Mouse (Mus musculus): ENCODE data around the gene Slc28a2. TPM values are rescaled to one million over a fixed set of nuclear protein-coding genes. Genes with fewer than 3 reads are reported as not detected.
A peak's percentile ranks its signal among the peaks of the same experiment; 100 is the strongest.
"Not testable (repeated sequence)": the region's sequence is repeated elsewhere in the genome, so short reads cannot be mapped to it uniquely, and the experiment has no call there.

Gene Slc28a2
- polyA plus RNA-seq, 1 experiment from 2014 or later: 67.7 TPM

DNA sequence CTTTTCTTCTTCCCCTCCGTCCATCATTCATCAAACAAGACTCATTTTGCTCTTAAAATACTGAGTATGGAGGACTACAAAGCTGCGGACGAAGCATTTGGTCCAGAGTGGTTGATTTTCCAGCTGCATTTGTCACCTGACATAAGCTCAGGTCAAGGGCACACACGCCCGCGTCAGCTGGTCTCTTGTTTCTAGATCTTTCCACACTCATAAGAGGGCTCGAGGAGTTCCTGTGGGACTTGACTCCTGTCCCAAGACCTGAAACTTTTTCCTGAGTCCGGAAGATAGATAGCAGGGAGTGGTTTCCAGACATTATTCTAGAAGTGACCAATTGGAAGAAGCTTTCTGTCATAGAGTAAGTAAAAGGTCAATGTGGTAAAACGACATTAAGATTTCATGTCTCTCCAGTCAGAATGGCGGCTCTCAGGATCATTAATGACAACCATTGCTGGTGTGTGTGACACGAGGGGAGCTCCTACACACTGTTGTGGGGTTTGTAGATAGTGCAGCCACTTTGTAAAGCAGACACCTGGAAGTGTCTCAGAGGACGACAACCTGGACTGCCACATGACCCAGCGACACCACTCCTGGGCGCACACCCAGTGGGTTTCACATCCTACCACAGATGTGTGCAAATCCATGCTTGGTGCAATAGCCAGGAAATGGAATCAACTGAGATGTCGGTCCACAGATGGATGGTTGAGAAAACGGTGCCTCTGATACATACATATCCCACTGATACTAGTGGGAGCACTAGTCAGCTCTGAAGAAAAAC is 44.8 kb upstream of the Slc28a2 start:
- H3K27ac ChIP-seq (ENCODE audit: low read depth, low read length): no peak overlapping the region; the same call in 1 of the 2 replicates
- 69% methylated on average over 16 of the region's 16 CpGs for WGBS
- no peaks in the 10 kb centered on the region for H3K36me3 ChIP-seq (ENCODE audit: control insufficient read depth, insufficient read depth)
- H3K9me3 ChIP-seq (ENCODE audit: control insufficient read depth): no peaks in the 10 kb centered on the region
- H3K4me2 ChIP-seq (replicated peaks; ENCODE audit: low read depth): no peak overlapping the region; the same call in 1 of the 2 replicates
- no peak for ATAC-seq
- H3K4me3 ChIP-seq (ENCODE audit: low read depth, low read length): no peak overlapping the region
- no peaks in the 10 kb centered on the region for H3K27me3 ChIP-seq (replicated peaks; ENCODE audit: control insufficient read depth, insufficient read depth, low read length)
- no peak overlapping the region for H3K9ac ChIP-seq (ENCODE audit: low read depth, low read length)
- H3K4me1 ChIP-seq (replicated peaks; ENCODE audit: control insufficient read depth, insufficient read depth, low read length): no peaks in the 10 kb centered on the region
- TF ChIP-seq CTCF (IDR thresholded peaks at IDR 0.05; ENCODE audit: low read depth): no peak

GRCm38 (mm10) chr2:122382121-122382520 is 44.2 kb upstream of the Slc28a2 start:
- ATAC-seq: no peak
- TF ChIP-seq CTCF (IDR thresholded peaks at IDR 0.05; ENCODE audit: low read depth): no peak
- no peaks in the 10 kb centered on the region for H3K4me1 ChIP-seq (replicated peaks; ENCODE audit: control insufficient read depth, insufficient read depth, low read length)
- H3K9me3 ChIP-seq (ENCODE audit: control insufficient read depth): no peaks in the 10 kb centered on the region
- 81% methylated on average over 6 of the region's 6 CpGs for WGBS
- no peak overlapping the region for H3K9ac ChIP-seq (ENCODE audit: low read depth, low read length)
- H3K4me2 ChIP-seq (replicated peaks; ENCODE audit: low read depth): no peak overlapping the region
- H3K27ac ChIP-seq (ENCODE audit: low read depth, low read length): peak overlapping the region; percentile 50; the same call in 1 of the 2 replicates
- H3K4me3 ChIP-seq (ENCODE audit: low read depth, low read length): no peak overlapping the region
- no peaks in the 10 kb centered on the region for H3K27me3 ChIP-seq (replicated peaks; ENCODE audit: control insufficient read depth, insufficient read depth, low read length)
- H3K36me3 ChIP-seq (ENCODE audit: control insufficient read depth, insufficient read depth): no peaks in the 10 kb centered on the region

DNA sequence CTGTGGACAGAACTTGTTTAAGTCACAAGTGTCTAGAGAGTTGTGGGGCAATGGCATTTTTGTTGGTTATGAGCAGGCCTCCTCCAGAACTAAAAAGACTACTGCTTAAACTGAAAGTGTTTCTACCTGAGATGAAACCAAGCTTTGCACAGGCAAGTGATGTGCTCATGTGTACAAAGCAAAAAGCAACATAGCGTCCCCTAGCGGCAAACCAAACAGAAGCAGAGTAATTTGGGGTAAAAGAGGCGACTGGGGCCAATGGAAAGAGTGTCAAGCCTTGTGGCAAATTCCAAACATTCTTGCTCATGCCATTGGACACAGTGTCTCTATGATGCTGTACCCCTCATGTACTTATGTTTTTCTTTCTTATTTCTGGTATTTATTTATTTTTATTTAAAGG is 41.2 kb upstream of the Slc28a2 start:
- 49% methylated on average over 3 of the region's 3 CpGs for WGBS
- Histone ChIP-seq H3K27me3 (replicated peaks; ENCODE audit: control insufficient read depth, insufficient read depth, low read length) (no peaks in the 10 kb centered on the region), H3K9me3 (ENCODE audit: control insufficient read depth) (no peaks in the 10 kb centered on the region), H3K36me3 (ENCODE audit: control insufficient read depth, insufficient read depth) (no peaks in the 10 kb centered on the region), H3K4me3 (ENCODE audit: low read depth, low read length) (no peak overlapping the region), H3K4me1 (replicated peaks; ENCODE audit: control insufficient read depth, insufficient read depth, low read length) (no peaks in the 10 kb centered on the region), H3K27ac (ENCODE audit: low read depth, low read length) (no peak overlapping the region), H3K4me2 (replicated peaks; ENCODE audit: low read depth) (no peak overlapping the region), H3K9ac (ENCODE audit: low read depth, low read length) (no peak overlapping the region)
- no peak for ATAC-seq
- TF ChIP-seq CTCF (IDR thresholded peaks at IDR 0.05; ENCODE audit: low read depth): peak; percentile 48

DNA sequence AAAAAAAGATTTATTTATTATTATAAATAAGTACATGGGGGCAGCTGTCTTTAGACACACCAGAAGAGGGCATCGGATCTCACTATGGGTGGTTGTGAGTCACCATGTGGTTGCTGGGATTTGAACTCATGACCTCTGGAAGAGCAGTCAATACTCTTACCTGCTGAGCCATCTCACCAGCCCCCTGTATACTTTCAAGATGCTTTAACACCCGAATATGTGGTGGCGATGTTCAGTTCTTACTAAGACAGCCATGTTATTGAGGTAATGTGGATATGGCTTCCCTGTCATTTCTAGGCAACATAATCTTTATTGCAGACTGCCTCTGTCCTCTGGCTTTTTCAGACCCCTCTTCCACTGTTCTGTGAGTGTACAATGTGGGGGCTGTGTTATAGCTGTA is 39.1 kb upstream of the Slc28a2 start:
- not testable (repeated sequence) for H3K27ac ChIP-seq (ENCODE audit: low read depth, low read length); H3K9ac ChIP-seq (ENCODE audit: low read depth, low read length); H3K4me3 ChIP-seq (ENCODE audit: low read depth, low read length); H3K4me2 ChIP-seq (replicated peaks; ENCODE audit: low read depth); ATAC-seq; H3K36me3 ChIP-seq (ENCODE audit: control insufficient read depth, insufficient read depth); H3K4me1 ChIP-seq (replicated peaks; ENCODE audit: control insufficient read depth, insufficient read depth, low read length); H3K27me3 ChIP-seq (replicated peaks; ENCODE audit: control insufficient read depth, insufficient read depth, low read length); H3K9me3 ChIP-seq (ENCODE audit: control insufficient read depth)
- 92% methylated on average over 3 of the region's 3 CpGs for WGBS

DNA sequence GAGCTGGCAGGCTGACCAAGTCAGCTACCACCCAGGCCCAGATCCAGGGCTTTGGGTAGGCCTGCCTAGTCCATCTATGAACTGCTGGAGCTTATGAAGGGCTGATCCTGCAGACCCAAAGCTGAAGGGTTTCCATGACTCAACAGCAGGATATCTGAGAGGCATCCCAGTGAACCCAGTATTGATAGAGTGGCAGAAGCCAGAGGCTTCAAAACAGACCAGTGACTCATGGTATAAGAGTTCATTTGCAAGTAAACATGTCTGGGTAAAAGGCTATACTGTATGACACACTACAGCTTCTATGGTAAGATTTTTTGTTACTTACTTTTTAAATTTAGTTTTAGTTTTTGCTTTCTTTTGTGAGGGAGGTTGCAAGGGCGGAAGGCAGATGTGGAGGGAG is 30.1 kb upstream of the Slc28a2 start:
- Histone ChIP-seq H3K27ac (ENCODE audit: low read depth, low read length) (no peak overlapping the region), H3K9me3 (ENCODE audit: control insufficient read depth) (no peaks in the 10 kb centered on the region), H3K4me2 (replicated peaks; ENCODE audit: low read depth) (no peak overlapping the region), H3K36me3 (ENCODE audit: control insufficient read depth, insufficient read depth) (no peaks in the 10 kb centered on the region), H3K27me3 (replicated peaks; ENCODE audit: control insufficient read depth, insufficient read depth, low read length) (no peaks in the 10 kb centered on the region), H3K4me1 (replicated peaks; ENCODE audit: control insufficient read depth, insufficient read depth, low read length) (no peaks in the 10 kb centered on the region), H3K9ac (ENCODE audit: low read depth, low read length) (no peak overlapping the region), H3K4me3 (ENCODE audit: low read depth, low read length) (no peak overlapping the region)
- WGBS: 93% methylated on average over 1 of the region's 1 CpGs
- 0 out of 2 replicates have a peak, but pooled peaks have one; percentile 38 for ATAC-seq
- TF ChIP-seq CTCF (IDR thresholded peaks at IDR 0.05; ENCODE audit: low read depth): no peak

DNA sequence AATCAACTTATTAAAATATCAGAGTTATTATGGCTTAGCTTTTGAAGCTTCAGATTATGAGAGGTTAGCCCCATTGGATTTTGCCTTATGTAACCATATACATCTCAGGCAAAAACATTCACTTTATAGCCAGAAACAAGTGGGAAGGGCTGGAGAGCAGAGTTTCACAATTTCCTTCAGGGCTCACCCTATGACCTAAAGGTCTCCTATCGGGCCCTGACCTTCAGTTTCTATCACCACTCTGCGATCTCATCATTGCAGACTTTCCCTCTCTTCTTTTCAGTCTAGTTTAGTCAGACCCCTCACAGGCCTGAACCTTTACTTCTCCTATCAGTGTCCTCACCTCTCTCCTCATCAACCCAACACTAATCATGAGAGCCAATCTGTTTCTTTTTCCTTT is 18.7 kb upstream of the Slc28a2 start:
- Histone ChIP-seq H3K9ac (ENCODE audit: low read depth, low read length) (no peak overlapping the region), H3K27me3 (replicated peaks; ENCODE audit: control insufficient read depth, insufficient read depth, low read length) (no peaks in the 10 kb centered on the region), H3K4me1 (replicated peaks; ENCODE audit: control insufficient read depth, insufficient read depth, low read length) (no peaks in the 10 kb centered on the region), H3K4me2 (replicated peaks; ENCODE audit: low read depth) (no peak overlapping the region), H3K9me3 (ENCODE audit: control insufficient read depth) (no peaks in the 10 kb centered on the region), H3K4me3 (ENCODE audit: low read depth, low read length) (no peak overlapping the region), H3K36me3 (ENCODE audit: control insufficient read depth, insufficient read depth) (no peaks in the 10 kb centered on the region), H3K27ac (ENCODE audit: low read depth, low read length) (no peak overlapping the region)
- no peak for ATAC-seq
- no peak for TF ChIP-seq CTCF (IDR thresholded peaks at IDR 0.05; ENCODE audit: low read depth)
- WGBS: 77% methylated on average over 2 of the region's 2 CpGs
